Mouse (Mus musculus) duodenum, adult 2 months (tissue): ENCODE data around the gene Orai1. TPM values are rescaled to one million over a fixed set of nuclear protein-coding genes. Genes with fewer than 3 reads are reported as not detected.

Source experiments
- polyA plus RNA-seq: library from polyadenylated mRNA; depleted of rRNA; stranded (reverse); fragments of >200 nt; gene quantifications from 2 replicates; pipeline ENCODE4 v1.2.3, GENCODE M21; 2012; ENCODE audit warnings: low replicate concordance; rRNA removed

Orai1 gene
- polyA plus RNA-seq: 143 and 198 TPM in 2 replicates

GRCm38 (mm10) chr5:123014753-123015701 is at the start of gene Orai1:
Gene Orai1, plus strand, starts transcription at chr5:123015074.

GRCm38 (mm10) chr5:122989551-122990330 is 25.1 kb upstream of the Orai1 start, which contains the start of gene Kdm2b:
Gene Kdm2b, minus strand, starts transcription at chr5:122989823.

DNA sequence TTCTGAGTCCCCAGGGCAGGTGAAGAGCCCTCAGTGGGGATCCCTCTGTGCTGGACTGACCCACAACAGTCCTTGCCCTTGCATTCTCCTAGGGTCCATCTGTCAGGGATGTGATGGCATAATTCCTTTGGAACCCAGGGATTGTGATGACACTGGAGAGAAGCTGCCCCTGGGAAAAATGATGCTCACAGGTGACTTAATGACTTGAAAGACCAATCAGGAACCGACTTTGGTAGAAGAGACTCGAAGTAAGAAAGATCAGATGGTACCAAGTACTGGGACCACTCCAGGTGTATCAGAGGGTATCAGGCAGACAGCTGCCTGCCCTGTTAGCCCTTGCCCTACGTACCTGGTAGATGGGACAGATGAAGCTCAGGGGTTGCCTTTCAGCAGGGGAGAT is 32.0 kb downstream of the Orai1 start, which contains the start of gene Morn3:
TSS of gene Morn3 (minus strand) at position 101 of the 400 bp plus-strand sequence.

DNA sequence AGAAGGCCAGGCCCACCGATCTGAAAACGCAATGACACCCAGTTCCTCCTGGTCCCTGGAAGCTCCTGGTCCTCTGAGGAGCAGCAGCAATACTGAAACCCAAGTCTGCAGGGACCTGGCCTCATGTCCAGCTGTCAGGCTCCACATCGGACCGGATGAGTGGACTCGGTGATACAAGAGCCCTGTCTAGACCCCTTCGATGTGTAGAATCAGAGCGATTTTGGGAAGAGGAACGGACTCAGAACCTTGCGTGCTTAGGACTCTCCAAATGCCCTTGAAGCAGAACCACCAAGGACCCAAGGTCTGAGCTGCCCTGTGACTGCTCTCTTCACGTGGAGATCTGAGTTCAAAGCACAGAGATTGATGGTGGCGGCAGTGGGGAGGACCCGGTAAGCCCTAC is 53.2 kb downstream of the Orai1 start, which contains the start of gene Tmem120b:
TSS of gene Tmem120b (plus strand) at position 301 of the 400 bp plus-strand sequence.

Other genes starting within 250 kb of the Orai1 start
- gene Camkk2, start 235.7 kb upstream of the Orai1 start, polyA plus RNA-seq: 4.9 and 11.0 TPM in 2 replicates
- gene Anapc5, start 193.7 kb upstream of the Orai1 start, polyA plus RNA-seq: 86.4 and 87.2 TPM in 2 replicates
- gene Rnf34, start 165.0 kb upstream of the Orai1 start, polyA plus RNA-seq: 3.1 and 3.9 TPM in 2 replicates
- 8.0 and 9.5 TPM in 2 replicates for gene Kdm2b, start 25.3 kb upstream of the Orai1 start, polyA plus RNA-seq
- not detected in 2 replicates for gene Morn3, start 31.9 kb downstream of the Orai1 start, polyA plus RNA-seq
- gene Tmem120b, start 53.3 kb downstream of the Orai1 start, polyA plus RNA-seq: 2.2 and 3.2 TPM in 2 replicates
- gene Rhof, start 117.6 kb downstream of the Orai1 start, polyA plus RNA-seq: 31.4 and 60.3 TPM in 2 replicates
- gene Setd1b, start 127.1 kb downstream of the Orai1 start, polyA plus RNA-seq: 10.4 and 11.5 TPM in 2 replicates
- gene Psmd9, start 154.3 kb downstream of the Orai1 start, polyA plus RNA-seq: 14.0 and 17.9 TPM in 2 replicates
- gene Hpd, start 167.7 kb downstream of the Orai1 start, polyA plus RNA-seq: 15.8 and 20.6 TPM in 2 replicates
- 0.11 and 0.47 TPM in 2 replicates for gene Wdr66, start 237.0 kb downstream of the Orai1 start, polyA plus RNA-seq